Mouse (Mus musculus): ENCODE results near the gene Golga2.

DNA sequence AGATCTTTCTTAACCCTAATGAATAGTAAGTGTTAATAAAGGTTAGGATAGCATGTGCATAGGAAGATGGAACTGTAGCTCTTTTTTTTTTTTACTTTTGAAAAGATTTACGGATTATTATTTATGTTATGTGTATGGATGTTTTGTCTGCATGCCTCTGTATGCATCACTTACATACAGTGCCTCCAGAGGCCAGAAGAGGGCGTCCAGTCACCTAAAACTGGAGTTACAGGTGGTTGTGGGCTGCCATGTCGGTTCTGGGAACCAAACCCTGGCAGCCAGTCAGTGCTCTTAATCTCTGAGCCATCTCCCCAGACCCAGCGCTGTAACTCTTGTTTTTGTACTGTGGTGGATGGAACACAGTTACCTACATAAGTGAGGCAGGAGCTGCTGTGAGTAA lies 37.1 kb downstream of the Golga2 start:
- no peak for TF ChIP-seq CTCF (IDR thresholded peaks at IDR 0.05; ENCODE audit: control insufficient read depth, insufficient read depth, insufficient read length)
- TF ChIP-seq USF1 (IDR thresholded peaks at IDR 0.05; ENCODE audit: low read depth) = no peak
- TF ChIP-seq FOSL1 (IDR thresholded peaks at IDR 0.05; ENCODE audit: insufficient read depth, low read length, poor library complexity, severe bottlenecking) = no peak

Measured in C2C12 (cell line).